Mouse (Mus musculus) adrenal gland, postnatal 4 days (tissue): ENCODE measurements around the gene Gpd1l. TPM values are rescaled to one million over a fixed set of nuclear protein-coding genes. Genes with fewer than 3 reads are reported as not detected.

Experiments used
- DNase-seq, 2 experiments: peaks; one replicate each; pipeline ENCODE4 v3.0.0; 2021 to 2022; ENCODE audit warnings: low spot score in 2 of 2, mixed read lengths in 2 of 2
- total RNA-seq, 2 experiments: library from RNA; stranded (reverse); gene quantifications; 2 replicates each; pipeline ENCODE4 v1.2.3; 2021

The Gpd1l gene
- total RNA-seq, 2 experiments from 2014 or later: 27.1 to 32.9 TPM

GRCm38 (mm10) chr9:114851419-114852190 lies 82.2 kb downstream of the Gpd1l start:
- no peak for DNase-seq

Other genes starting within 250 kb of the Gpd1l start
- gene Dync1li1, start 245.2 kb downstream of the Gpd1l start, total RNA-seq: 10 to 100 TPM; 45.7 to 49.6 TPM
- 10 to 100 TPM; 75.0 to 75.9 TPM for gene Cmtm6, start 202.9 kb downstream of the Gpd1l start, total RNA-seq
- gene Cmtm7, start 152.1 kb downstream of the Gpd1l start, total RNA-seq: 10 to 100 TPM; 59.6 to 62.7 TPM
- 10 to 100 TPM; 11.5 to 12.9 TPM for gene Cmtm8, start 89.8 kb downstream of the Gpd1l start, total RNA-seq
- 10 to 100 TPM; 14.9 to 15.5 TPM for gene Osbpl10, start 44.6 kb upstream of the Gpd1l start, total RNA-seq
- 100 to 1,000 TPM; 126 to 158 TPM for gene Rps27rt, start 48.8 kb upstream of the Gpd1l start, total RNA-seq